Mouse (Mus musculus): ENCODE results near the gene Rab25.

DNA sequence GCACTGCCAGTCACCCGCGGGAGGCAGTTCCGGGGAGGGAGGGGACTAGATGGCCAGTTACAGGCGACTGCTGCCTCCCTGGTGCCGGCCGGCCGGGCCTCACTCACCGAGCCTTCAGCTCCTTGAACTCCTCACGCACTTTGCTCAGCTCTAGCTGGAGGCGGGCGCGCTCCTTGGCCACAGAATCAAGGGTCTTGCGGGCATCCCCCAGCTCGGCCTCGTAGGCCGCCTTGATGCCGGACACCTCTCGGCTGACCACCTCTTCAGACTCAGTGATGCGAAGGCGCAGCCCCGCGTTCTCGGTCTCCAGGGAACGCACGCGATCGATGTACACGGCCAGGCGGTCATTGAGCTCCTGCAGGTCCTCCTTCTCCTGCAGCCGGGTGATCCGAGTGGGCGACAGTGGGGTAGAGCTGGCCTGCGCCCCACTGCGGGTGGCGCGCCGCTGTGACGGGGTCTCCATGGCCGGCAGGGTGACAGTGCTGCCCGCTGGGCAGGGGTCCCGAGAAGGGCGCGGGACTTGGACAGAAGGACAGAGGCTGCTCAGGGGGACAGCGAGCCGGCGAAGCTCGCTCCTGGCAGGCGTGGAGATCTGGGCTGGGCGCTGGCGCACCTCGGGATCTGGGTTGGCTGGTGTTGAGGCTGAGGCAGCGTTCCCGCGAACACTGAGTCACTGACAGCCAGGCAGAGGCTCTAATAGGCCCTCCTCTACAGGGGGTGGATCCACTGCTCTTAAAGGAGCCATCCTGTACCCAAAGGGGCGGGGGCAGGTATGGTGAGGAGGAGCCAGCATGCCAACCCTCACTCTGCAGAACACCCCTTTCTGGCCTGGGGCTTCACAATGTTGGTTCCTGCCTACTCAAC is 45.2 kb downstream of the Rab25 start:
- TF ChIP-seq CTCF (IDR thresholded peaks at IDR 0.05; ENCODE audit: borderline replicate concordance, control insufficient read depth, extremely low read depth, insufficient read depth, low read length, poor library complexity) (no peak), POLR2A (IDR thresholded peaks at IDR 0.05; ENCODE audit: control insufficient read depth, extremely low read depth, insufficient read depth, low read length, poor library complexity) (0 out of 2 replicates have a peak, but pooled peaks have one; percentile 15)

Measured in thymus, adult 2 months (tissue).